Mouse (Mus musculus): ENCODE measurements around the gene Klk10. TPM values are rescaled to one million over a fixed set of nuclear protein-coding genes. Genes with fewer than 3 reads are reported as not detected.

The Klk10 gene
- polyA plus RNA-seq, 1 experiment from 2014 or later: not detected

Other genes with a start within 250 kb of the Klk10 start
- gene Cd33, start 236.6 kb upstream of the Klk10 start, polyA plus RNA-seq (2015; fragmentation: Nextera tagmentation; extraction: Ambion mirVana): 3.8 and 4.6 TPM in 2 replicates
- gene Zfp658, start 218.8 kb upstream of the Klk10 start, polyA plus RNA-seq (2015; fragmentation: Nextera tagmentation; extraction: Ambion mirVana): 0.19 and 0.29 TPM in 2 replicates
- gene Zfp719, start 201.4 kb upstream of the Klk10 start, polyA plus RNA-seq (2015; fragmentation: Nextera tagmentation; extraction: Ambion mirVana): 1.8 and 2.2 TPM in 2 replicates
- not detected in 2 replicates for gene Zfp819, start 173.9 kb upstream of the Klk10 start, polyA plus RNA-seq (2015; fragmentation: Nextera tagmentation; extraction: Ambion mirVana)
- gene Ceacam18, start 146.3 kb upstream of the Klk10 start, polyA plus RNA-seq (2015; fragmentation: Nextera tagmentation; extraction: Ambion mirVana): 0.15 TPM in 1 of 2 replicates, not detected in the other
- gene Siglece, start 120.9 kb upstream of the Klk10 start, polyA plus RNA-seq (2015; fragmentation: Nextera tagmentation; extraction: Ambion mirVana): 4.0 and 5.0 TPM in 2 replicates
- gene Ctu1, start 109.0 kb upstream of the Klk10 start, polyA plus RNA-seq (2015; fragmentation: Nextera tagmentation; extraction: Ambion mirVana): 3.7 and 3.8 TPM in 2 replicates
- gene Klk14, start 90.6 kb upstream of the Klk10 start, polyA plus RNA-seq (2015; fragmentation: Nextera tagmentation; extraction: Ambion mirVana): not detected in 2 replicates
- gene Klk13, start 68.5 kb upstream of the Klk10 start, polyA plus RNA-seq (2015; fragmentation: Nextera tagmentation; extraction: Ambion mirVana): not detected in 2 replicates
- not detected in 2 replicates for gene Klk12, start 12.1 kb upstream of the Klk10 start, polyA plus RNA-seq (2015; fragmentation: Nextera tagmentation; extraction: Ambion mirVana)
- not detected in 2 replicates for gene Klk11, start 6.4 kb upstream of the Klk10 start, polyA plus RNA-seq (2015; fragmentation: Nextera tagmentation; extraction: Ambion mirVana)
- not detected in 2 replicates for gene Klk9, start 10.9 kb downstream of the Klk10 start, polyA plus RNA-seq (2015; fragmentation: Nextera tagmentation; extraction: Ambion mirVana)
- 4.3 and 5.1 TPM in 2 replicates for gene Klk8, start 16.5 kb downstream of the Klk10 start, polyA plus RNA-seq (2015; fragmentation: Nextera tagmentation; extraction: Ambion mirVana)
- gene Klk7, start 30.3 kb downstream of the Klk10 start, polyA plus RNA-seq (2015; fragmentation: Nextera tagmentation; extraction: Ambion mirVana): not detected in 2 replicates
- gene Klk6, start 43.5 kb downstream of the Klk10 start, polyA plus RNA-seq (2015; fragmentation: Nextera tagmentation; extraction: Ambion mirVana): not detected in 2 replicates
- not detected in 2 replicates for gene Klk5, start 60.9 kb downstream of the Klk10 start, polyA plus RNA-seq (2015; fragmentation: Nextera tagmentation; extraction: Ambion mirVana)
- not detected in 2 replicates for gene Klk4, start 100.1 kb downstream of the Klk10 start, polyA plus RNA-seq (2015; fragmentation: Nextera tagmentation; extraction: Ambion mirVana)
- not detected in 2 replicates for gene Klk15, start 152.7 kb downstream of the Klk10 start, polyA plus RNA-seq (2015; fragmentation: Nextera tagmentation; extraction: Ambion mirVana)
- not detected in 2 replicates for gene Klk1b8, start 169.6 kb downstream of the Klk10 start, polyA plus RNA-seq (2015; fragmentation: Nextera tagmentation; extraction: Ambion mirVana)
- not detected in 2 replicates for gene Klk1b1, start 185.7 kb downstream of the Klk10 start, polyA plus RNA-seq (2015; fragmentation: Nextera tagmentation; extraction: Ambion mirVana)
- gene Klk1b9, start 195.0 kb downstream of the Klk10 start, polyA plus RNA-seq (2015; fragmentation: Nextera tagmentation; extraction: Ambion mirVana): not detected in 2 replicates
- not detected in 2 replicates for gene Klk1b11, start 214.8 kb downstream of the Klk10 start, polyA plus RNA-seq (2015; fragmentation: Nextera tagmentation; extraction: Ambion mirVana)
- gene Klk1b26, start 231.1 kb downstream of the Klk10 start, polyA plus RNA-seq (2015; fragmentation: Nextera tagmentation; extraction: Ambion mirVana): 0.26 TPM in 1 of 2 replicates, not detected in the other

All from liver, embryonic 16.5 days (tissue).